In the genomic region with DNA sequence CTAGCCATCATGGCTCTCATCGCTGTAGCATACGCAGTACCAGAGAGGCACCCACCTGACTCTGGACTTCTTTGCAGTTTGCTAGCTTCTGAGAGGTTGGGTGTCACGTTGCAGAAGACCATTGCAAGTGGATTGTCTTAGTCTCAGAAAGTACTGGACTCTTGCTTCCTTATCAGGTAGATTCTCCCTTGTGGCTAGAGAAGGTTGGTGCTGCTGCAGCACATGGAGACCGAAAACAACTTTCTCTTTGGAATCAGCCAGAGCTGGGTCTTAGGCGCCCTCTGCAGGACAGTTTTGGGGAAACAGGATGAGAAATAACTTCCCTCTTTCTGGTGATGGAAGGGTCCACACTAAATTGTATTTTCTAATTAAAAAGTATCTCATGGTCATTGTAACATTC, we compare ENCODE assay signal across 8 mouse cellular contexts.
DNase-seq lines count a peak whose midpoint lies in the region; ATAC-seq and TF ChIP-seq lines count a peak whose summit lies in the region.

No protein-coding gene starts in this region.

- no peaks in the 10 kb centered on the region for H3K4me1 ChIP-seq in liver, embryonic 13.5 days (replicated peaks)
- H3K4me1 ChIP-seq in neural tube, embryonic 11.5 days (ENCODE audit: control insufficient read depth, insufficient read depth, low read length), result no peaks in the 10 kb centered on the region
- H3K4me1 ChIP-seq in thymus, adult 2 months (replicated peaks; ENCODE audit: control insufficient read depth, insufficient read depth, low read length), result no peaks in the 10 kb centered on the region

- no peak for ATAC-seq in liver, embryonic 13.5 days (ENCODE audit: low read depth)
- 0 out of 2 replicates have a peak, but pooled peaks have one; percentile 48 for ATAC-seq in neural tube, embryonic 11.5 days (ENCODE audit: insufficient read depth, low FRiP score, low TSS enrichment)

- no peak overlapping the region for H3K27ac ChIP-seq in liver, embryonic 13.5 days
- no peak overlapping the region for H3K27ac ChIP-seq in neural tube, embryonic 11.5 days (ENCODE audit: low read depth, low read length)
- no peak overlapping the region for H3K27ac ChIP-seq in thymus, adult 2 months (ENCODE audit: control insufficient read depth, insufficient read depth, low read length)

- H3K4me2 ChIP-seq in liver, embryonic 13.5 days, result 0 out of 2 replicates have a peak overlapping the region, but pooled peaks have one; percentile 12
- H3K4me2 ChIP-seq in neural tube, embryonic 11.5 days (ENCODE audit: low read depth), result no peak overlapping the region

- no peak for TF ChIP-seq POLR2A in thymus, adult 2 months (IDR thresholded peaks at IDR 0.05; ENCODE audit: control insufficient read depth, extremely low read depth, insufficient read depth, low read length, poor library complexity)

- no peaks in the 10 kb centered on the region for H3K36me3 ChIP-seq in liver, embryonic 13.5 days
- no peaks in the 10 kb centered on the region for H3K36me3 ChIP-seq in neural tube, embryonic 11.5 days (ENCODE audit: control insufficient read depth, insufficient read depth, low read length)
- no peaks in the 10 kb centered on the region for H3K36me3 ChIP-seq in thymus, adult 2 months (ENCODE audit: control insufficient read depth, insufficient read depth, low read length)

- H3K4me3 ChIP-seq in liver, embryonic 13.5 days (replicated peaks), result no peak overlapping the region
- H3K4me3 ChIP-seq in neural tube, embryonic 11.5 days (ENCODE audit: low read depth, low read length), result no peak overlapping the region
- H3K4me3 ChIP-seq in thymus, adult 2 months (ENCODE audit: control insufficient read depth, insufficient read depth, low read length), result no peak overlapping the region

- H3K9me3 ChIP-seq in liver, embryonic 13.5 days (replicated peaks), result no peaks in the 10 kb centered on the region
- H3K9me3 ChIP-seq in neural tube, embryonic 11.5 days (ENCODE audit: control insufficient read depth, low read length), result no peaks in the 10 kb centered on the region

- WGBS in liver, embryonic 13.5 days (ENCODE audit: insufficient replicate concordance), result 31% methylated on average over 5 of the region's 5 CpGs
- WGBS in neural tube, embryonic 11.5 days, result 44% methylated on average over 5 of the region's 5 CpGs
- WGBS in thymus, adult 2 months, result 41% methylated on average over 5 of the region's 5 CpGs

- H3K9ac ChIP-seq in liver, embryonic 13.5 days, result no peak overlapping the region
- no peak overlapping the region for H3K9ac ChIP-seq in neural tube, embryonic 11.5 days (ENCODE audit: low read length)

- H3K27me3 ChIP-seq in liver, embryonic 13.5 days, result no peaks in the 10 kb centered on the region
- no peaks in the 10 kb centered on the region for H3K27me3 ChIP-seq in neural tube, embryonic 11.5 days (ENCODE audit: control insufficient read depth, insufficient read depth, low read length)
- H3K27me3 ChIP-seq in thymus, adult 2 months (ENCODE audit: control insufficient read depth, insufficient read depth, low read length), result no peaks in the 10 kb centered on the region

- peak; percentile 69 to 74 for DNase-seq in B cell, adult 2 months
- peak; percentile 58 to 90 for DNase-seq in adrenal gland, adult (ENCODE audit: inconsistent age in 2 of 2, low spot score in 1 of 2)
- peak; percentile 84 for DNase-seq in embryo, embryonic 10.5 days (ENCODE audit: low spot score)
- DNase-seq in heart, adult 8-10 months (ENCODE audit: low spot score), result peak; percentile 63
- DNase-seq in kidney, adult 9 months, result peak; percentile 72
- peak; percentile 13 for DNase-seq in liver, embryonic 13.5 days
- DNase-seq in neural tube, embryonic 11.5 days (ENCODE audit: low spot score), result peak; percentile 70
- DNase-seq in thymus, adult 2 months, result peak; percentile 64

- TF ChIP-seq CTCF in thymus, adult 2 months (IDR thresholded peaks at IDR 0.05; ENCODE audit: borderline replicate concordance, control insufficient read depth, extremely low read depth, insufficient read depth, low read length, poor library complexity), result no peak

Comparison
In these comparisons a context has a peak if more than half of its experiments do, and no peak if none do; other contexts are left out.
1. DNase-seq: peak in every context shown above with its lines; median percentile 84 in embryo, embryonic 10.5 days; 74 in adrenal gland, adult; 72 in kidney, adult 9 months; 72 in B cell, adult 2 months; 70 in neural tube, embryonic 11.5 days; 64 in thymus, adult 2 months; 63 in heart, adult 8-10 months; 13 in liver, embryonic 13.5 days.